Mouse (Mus musculus) embryonic facial prominence, embryonic 14.5 days (tissue): ENCODE measurements at regions not wholly inside any gene's neighbourhood (a gene's known extent, or its start where the extent isn't known, plus 50 kb on each side); places are given as distances from the start of the nearest gene placed in this dataset.

ENCODE experiments used
- ATAC-seq: fragments of 200-750 bp; cut with Nextera tagmentation; 2 replicates; pipeline ENCODE4 v1.8.0; 2017; ENCODE audit warnings: low read depth, moderate number of reproducible peaks, moderate TSS enrichment
- DNase-seq: peaks from one replicate; pipeline ENCODE4 v3.0.0-alpha.2; 2015; ENCODE audit warnings: low spot score
- H3K27ac ChIP-seq: fragments of 300-500 bp; sonication (generic); replicated peaks from 2 replicates; pipeline ENCODE4 v1.5.1; 2014; ENCODE audit warnings: low read depth, mild to moderate bottlenecking, low read length, moderate library complexity
- H3K27me3 ChIP-seq: fragments of 300-500 bp; sonication (generic); replicated peaks from 2 replicates; pipeline ENCODE4 v1.6.1; 2014; ENCODE audit warnings: low read length; ENCODE audit not compliant: control insufficient read depth, insufficient read depth
- H3K36me3 ChIP-seq: fragments of 300-500 bp; sonication (generic); 2 replicates; pipeline ENCODE4 v1.6.1; 2014; ENCODE audit warnings: low read length, mixed read lengths; ENCODE audit not compliant: control insufficient read depth, insufficient read depth
- H3K4me1 ChIP-seq: fragments of 300-500 bp; sonication (generic); 2 replicates; pipeline ENCODE4 v1.6.1; 2014; ENCODE audit warnings: antibody characterized with exemption, low read length; ENCODE audit not compliant: control insufficient read depth, insufficient read depth
- H3K4me2 ChIP-seq: fragments of 300-500 bp; sonication (generic); 2 replicates; pipeline ENCODE4 v1.6.1; 2014; ENCODE audit warnings: low read depth, mild to moderate bottlenecking, low read length, moderate library complexity, mixed read lengths
- H3K4me3 ChIP-seq: fragments of 300-500 bp; sonication (generic); 2 replicates; pipeline ENCODE4 v1.5.1; 2014; ENCODE audit warnings: low read depth, mild to moderate bottlenecking, low read length
- H3K9ac ChIP-seq: fragments of 300-500 bp; sonication (generic); 2 replicates; pipeline ENCODE4 v1.6.1; 2014; ENCODE audit warnings: low read depth, mild to moderate bottlenecking, low read length, moderate library complexity, mixed read lengths
- H3K9me3 ChIP-seq: fragments of 300-500 bp; sonication (generic); 2 replicates; pipeline ENCODE4 v1.6.1; 2016; ENCODE audit warnings: low read length; ENCODE audit not compliant: control insufficient read depth
- WGBS: fragments of 180-500 bp; shearing (Covaris S2); extraction: QIAGEN DNeasy Blood & Tissue Kit; methylation state at CpG from one replicate; pipeline ENCODE4 v1.1.7; 2014; 5-methylcytosine and 5-hydroxymethylcytosine counted together

- Histone ChIP-seq H3K9me3 (no peaks in the 10 kb centered on the region), H3K4me3 (no peak overlapping the region), H3K27me3 (no peaks in the 10 kb centered on the region), H3K4me1 (no peaks in the 10 kb centered on the region), H3K9ac (no peak overlapping the region), H3K27ac (no peak overlapping the region), H3K4me2 (no peak overlapping the region), H3K36me3 (no peaks in the 10 kb centered on the region)
- DNase-seq (no peak), ATAC-seq (no peak)
- WGBS, result 73% methylated on average over 1 of the region's 1 CpGs
These were observed 453.7 kb upstream of the Cylc2 start for GRCm38 (mm10) chr4:50762759-50763158.

DNA sequence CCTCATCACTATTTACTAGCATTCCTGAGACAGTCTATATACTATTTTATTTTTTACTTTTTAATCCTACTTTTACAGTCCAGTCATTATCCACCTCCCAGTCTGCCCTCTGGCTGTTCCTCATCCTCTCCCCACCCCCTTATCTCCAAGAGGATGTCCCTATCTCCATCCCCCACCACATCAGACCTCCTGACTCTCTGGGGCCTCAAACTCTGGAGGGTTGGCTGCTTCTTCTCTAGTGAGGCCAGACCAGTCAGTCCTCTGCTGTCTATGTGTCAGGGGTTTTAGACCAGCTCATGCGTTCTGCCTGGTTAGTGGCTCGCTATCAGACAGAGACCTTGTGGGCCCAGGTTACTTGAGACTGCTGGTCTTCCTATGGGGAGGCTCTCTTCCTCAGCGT lies 452.6 kb upstream of the Cylc2 start:
- Histone ChIP-seq H3K4me1 (no peaks in the 10 kb centered on the region), H3K9ac (no peak overlapping the region), H3K4me2 (no peak overlapping the region), H3K9me3 (no peaks in the 10 kb centered on the region), H3K27ac (no peak overlapping the region), H3K27me3 (no peaks in the 10 kb centered on the region), H3K4me3 (no peak overlapping the region), H3K36me3 (no peaks in the 10 kb centered on the region)
- DNase-seq, result no peak
- no peak for ATAC-seq
- WGBS, result 71% methylated on average over 3 of the region's 3 CpGs

GRCm38 (mm10) chr4:50772456-50772855 lies 444.0 kb upstream of the Cylc2 start:
- Histone ChIP-seq H3K9me3 (no peaks in the 10 kb centered on the region), H3K4me1 (no peaks in the 10 kb centered on the region), H3K36me3 (no peaks in the 10 kb centered on the region), H3K27me3 (no peaks in the 10 kb centered on the region), H3K4me3 (no peak overlapping the region), H3K9ac (no peak overlapping the region), H3K4me2 (no peak overlapping the region), H3K27ac (no peak overlapping the region)
- ATAC-seq, result no peak
- peak; percentile 2 for DNase-seq
